Mouse (Mus musculus) CD4-positive helper T cell, adult 2 months (primary cell): Measurements from ENCODE around the gene Rgs9.

Experiments used
- DNase-seq: peaks from one replicate; pipeline ENCODE4 v3.0.0-alpha.2; 2012; ENCODE audit warnings: low read depth, missing footprints, low spot score

Rgs9 gene

GRCm38 (mm10) chr11:109240126-109240525 is 57.8 kb downstream of the Rgs9 start:
- DNase-seq: no peak

GRCm38 (mm10) chr11:109238671-109239070 is 59.3 kb downstream of the Rgs9 start:
- no peak for DNase-seq

GRCm38 (mm10) chr11:109237796-109238195 is 60.1 kb downstream of the Rgs9 start:
- no peak for DNase-seq

DNA sequence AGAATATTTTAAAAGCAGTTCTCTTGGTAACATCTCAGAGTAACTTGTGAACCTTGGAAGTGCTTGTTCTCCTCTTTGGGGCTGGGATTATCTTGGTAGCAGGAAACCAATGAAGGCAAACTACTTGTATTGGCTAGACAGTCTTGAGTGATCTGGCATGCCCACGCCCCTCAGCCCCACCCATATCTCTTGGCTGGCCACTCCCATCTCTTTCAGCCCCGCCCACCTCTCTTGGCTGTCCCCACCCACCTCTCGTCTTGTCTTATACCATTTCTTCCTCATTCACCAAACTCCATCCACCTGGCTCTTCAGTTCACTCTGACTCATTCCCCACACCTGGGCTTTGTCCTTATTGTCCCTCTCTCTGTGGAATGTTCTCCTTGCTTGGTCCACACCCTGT is 64.3 kb downstream of the Rgs9 start:
- DNase-seq: no peak

DNA sequence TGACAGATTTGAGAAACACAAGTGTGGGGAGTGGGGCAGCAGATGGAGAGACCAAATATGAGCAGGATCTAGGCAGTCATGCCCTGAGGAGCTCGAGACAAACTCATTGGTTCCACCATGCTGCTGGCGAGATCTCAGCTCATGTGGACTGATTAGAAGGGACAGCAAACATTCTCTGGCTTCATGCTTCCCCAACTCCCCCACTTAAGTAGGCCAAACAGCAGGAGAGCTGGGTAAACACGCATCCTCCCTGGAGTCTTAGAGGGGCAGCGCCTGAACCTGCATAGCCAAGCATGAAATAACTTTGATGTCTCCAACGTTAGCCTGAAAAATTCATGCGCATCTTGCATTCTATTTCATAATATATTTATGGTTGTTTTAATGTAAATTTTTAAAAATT is 65.1 kb downstream of the Rgs9 start:
- DNase-seq: no peak

DNA sequence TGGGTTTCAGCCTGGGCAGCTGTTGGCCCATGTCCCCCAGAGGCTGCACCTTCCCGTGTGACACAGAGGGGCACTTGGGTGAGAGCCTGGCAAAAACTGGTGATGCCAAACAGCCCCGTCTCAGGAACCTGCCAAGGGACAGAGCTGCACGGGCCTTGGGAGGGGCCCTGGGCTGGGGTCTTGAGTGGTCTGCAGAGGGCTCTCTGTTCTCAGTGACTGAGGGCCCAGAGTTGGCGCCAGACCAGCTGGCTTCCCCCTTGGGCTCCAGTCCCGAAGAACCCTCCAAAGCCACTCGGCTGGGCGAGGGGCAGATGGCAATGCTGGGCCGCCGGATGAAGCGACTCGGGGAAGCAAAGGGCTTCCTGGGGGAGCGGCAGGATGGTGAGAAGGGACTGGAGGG is 70.8 kb downstream of the Rgs9 start:
- no peak for DNase-seq

DNA sequence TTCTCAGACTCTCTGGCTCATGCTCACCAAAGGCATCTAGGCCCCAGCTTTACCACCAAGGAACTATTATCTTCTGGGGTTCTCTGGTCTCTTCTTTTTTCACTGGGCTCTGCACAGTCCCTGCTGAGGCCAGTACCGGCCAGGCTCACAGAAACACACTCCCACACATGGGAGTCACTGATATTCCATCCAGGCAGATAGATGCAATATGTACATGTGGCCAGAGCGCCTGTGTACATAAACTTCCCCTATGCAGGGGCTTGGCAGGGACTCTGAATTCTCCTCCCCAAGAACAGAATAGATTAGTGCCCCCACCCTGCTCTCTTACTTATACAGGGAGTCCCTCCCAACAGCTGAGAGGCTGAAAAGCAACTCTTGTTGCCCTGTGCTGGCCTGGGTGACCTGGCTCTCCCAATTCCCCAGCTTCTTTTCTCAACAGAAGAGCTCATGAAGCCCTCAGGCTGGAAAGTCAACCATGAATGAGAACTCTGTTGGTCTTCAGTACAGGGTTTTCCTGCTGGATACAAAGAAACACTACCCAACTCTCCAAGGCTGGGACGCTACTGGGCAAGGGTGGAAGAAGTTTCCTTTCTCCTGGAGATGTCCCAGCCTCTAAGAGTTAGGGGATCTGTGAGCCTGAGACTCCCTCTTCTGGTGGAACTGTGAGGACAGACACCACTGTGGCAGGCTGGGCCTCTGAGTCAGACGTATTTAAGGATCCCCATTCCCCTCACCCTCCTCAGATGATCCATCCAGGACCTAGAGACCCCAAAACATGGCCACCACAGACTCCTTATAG is 76.5 kb downstream of the Rgs9 start:
- DNase-seq: no peak

DNA sequence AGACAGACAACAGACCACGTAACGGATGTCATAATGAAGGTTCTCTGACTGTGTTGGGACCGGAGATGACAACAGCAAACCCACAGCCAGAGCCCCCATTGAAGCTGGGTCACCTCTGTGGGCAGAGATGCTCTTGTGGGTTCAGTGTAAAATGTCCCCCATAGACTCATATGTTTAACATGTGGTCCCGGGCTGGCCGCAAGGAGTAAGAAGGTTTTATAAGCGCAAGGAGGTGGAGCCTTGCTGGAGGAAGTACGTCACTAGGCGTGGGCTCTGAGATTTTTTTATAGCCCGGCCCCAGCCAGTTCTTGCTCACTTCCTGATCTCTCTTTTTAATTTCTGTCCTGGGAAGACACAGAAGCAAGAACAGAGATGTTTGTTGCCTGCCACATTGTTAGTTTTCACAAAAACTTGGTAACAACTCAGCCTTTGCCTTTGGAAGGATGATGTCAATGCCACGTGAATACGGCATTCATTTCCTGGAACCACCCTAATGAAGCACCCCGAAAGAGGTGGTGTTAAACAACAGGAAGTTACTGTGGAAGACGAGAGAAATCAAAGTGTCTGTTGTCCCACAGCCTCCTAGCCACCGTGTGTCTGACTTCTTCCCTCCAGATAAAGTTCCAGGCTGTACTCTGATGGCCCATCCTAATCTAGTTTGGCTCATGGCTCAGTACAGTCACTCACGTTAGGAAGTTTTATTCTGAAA is 79.1 kb downstream of the Rgs9 start:
- DNase-seq: peak; percentile 49

- no peak for DNase-seq
Measured at GRCm38 (mm10) chr11:109217827-109218536, 79.9 kb downstream of the Rgs9 start.

DNA sequence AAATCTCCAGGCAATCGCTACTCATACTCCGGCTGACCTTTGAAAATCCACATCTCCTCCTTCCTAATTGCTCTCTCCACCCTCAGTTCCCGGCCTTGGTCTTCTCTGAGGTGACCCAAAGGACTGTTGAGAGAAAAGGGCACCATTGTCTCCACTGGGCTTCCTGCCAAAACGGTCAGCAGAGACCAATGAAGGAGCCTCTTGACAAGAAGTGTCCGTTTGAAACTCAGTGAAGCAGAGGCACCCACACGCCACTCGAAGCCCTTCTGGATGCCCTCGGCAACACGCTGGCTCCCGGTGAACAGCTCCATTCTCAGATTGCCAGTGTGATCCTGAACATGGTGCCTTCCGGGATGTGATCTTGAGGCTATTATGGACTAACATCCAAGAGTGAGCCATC is 87.2 kb downstream of the Rgs9 start:
- DNase-seq: no peak

GRCm38 (mm10) chr11:109210341-109210740 is 87.6 kb downstream of the Rgs9 start:
- no peak for DNase-seq

DNA sequence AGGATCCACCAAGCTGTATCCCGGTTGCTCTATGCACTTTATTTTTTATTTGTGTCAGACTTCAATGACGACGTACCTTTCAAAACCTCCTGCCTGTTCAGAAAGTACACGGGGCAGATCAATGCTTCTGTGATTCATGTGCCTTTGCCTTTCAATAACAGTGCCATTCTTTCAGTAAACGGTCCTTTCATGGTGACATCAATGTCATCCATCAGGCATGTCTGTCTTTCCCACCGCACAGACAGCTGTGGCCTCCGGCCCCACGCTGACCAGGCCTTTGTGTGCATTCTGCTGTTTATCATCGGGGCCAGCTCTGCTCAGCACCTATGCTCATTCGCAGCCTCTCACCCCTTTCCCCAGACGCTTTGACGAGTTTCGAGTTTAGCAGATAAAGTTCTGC is 91.2 kb downstream of the Rgs9 start:
- no peak for DNase-seq

GRCm38 (mm10) chr11:109206028-109206427 is 91.9 kb downstream of the Rgs9 start:
- no peak for DNase-seq

DNA sequence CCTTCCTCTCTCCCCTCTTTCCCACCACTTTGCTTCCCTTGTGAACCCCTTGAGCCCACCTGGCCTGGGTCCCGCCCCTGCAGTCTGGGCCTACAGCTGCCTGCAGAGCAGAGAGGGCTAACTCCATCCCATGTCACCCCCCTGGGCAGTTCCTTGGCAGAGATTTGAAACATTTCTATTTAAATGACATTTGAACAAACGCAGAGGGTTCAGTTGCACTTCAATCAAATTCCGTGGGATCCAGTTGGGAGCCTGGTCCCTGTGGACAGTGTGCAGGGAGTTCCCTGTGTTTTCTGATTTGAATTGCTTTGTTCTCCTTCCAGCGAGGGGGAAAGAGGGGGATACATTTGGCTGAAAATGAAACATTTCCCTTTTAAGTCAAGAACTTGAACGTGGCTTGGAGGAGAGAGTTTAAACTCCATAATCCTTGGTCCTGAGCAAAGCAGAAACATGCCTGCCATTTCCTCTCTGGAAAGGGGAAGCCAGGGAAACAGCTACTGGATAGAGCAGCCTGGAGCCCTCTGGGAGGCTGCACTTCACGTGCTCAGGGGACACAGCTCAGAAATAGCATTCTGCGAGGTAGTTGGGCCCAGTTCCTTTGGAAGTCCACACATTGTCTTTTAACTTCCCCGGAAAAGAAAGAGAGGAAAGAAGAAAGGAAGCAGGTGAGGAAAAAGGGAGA is 98.2 kb downstream of the Rgs9 start:
- DNase-seq: no peak

- peak; percentile 58 for DNase-seq
Measured at GRCm38 (mm10) chr11:109192673-109193557, 105.0 kb downstream of the Rgs9 start.

- DNase-seq: no peak
Measured at GRCm38 (mm10) chr11:109188235-109188634, 109.7 kb downstream of the Rgs9 start.

GRCm38 (mm10) chr11:109187631-109188184 is 110.2 kb downstream of the Rgs9 start:
- no peak for DNase-seq

DNA sequence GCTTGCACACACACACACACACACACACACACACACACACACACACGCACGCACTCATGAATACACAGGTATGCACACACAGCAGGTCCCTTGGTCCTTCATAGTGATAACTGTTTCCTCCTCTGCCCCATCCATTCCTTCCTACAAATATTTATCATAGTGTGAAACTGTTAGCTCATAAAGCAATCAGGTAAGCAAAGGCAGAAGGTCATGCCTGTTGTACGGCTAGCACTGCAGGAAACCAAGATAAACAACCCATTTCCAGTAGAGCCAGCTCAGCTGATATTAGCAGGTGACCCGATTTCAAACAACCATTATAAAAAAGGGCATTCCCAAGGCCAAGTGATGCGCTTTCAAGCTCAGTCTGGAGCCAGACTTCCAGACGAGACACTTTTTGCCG is 116.8 kb downstream of the Rgs9 start:
- DNase-seq: no peak

GRCm38 (mm10) chr11:109180290-109180689 is 117.6 kb downstream of the Rgs9 start:
- DNase-seq: no peak

DNA sequence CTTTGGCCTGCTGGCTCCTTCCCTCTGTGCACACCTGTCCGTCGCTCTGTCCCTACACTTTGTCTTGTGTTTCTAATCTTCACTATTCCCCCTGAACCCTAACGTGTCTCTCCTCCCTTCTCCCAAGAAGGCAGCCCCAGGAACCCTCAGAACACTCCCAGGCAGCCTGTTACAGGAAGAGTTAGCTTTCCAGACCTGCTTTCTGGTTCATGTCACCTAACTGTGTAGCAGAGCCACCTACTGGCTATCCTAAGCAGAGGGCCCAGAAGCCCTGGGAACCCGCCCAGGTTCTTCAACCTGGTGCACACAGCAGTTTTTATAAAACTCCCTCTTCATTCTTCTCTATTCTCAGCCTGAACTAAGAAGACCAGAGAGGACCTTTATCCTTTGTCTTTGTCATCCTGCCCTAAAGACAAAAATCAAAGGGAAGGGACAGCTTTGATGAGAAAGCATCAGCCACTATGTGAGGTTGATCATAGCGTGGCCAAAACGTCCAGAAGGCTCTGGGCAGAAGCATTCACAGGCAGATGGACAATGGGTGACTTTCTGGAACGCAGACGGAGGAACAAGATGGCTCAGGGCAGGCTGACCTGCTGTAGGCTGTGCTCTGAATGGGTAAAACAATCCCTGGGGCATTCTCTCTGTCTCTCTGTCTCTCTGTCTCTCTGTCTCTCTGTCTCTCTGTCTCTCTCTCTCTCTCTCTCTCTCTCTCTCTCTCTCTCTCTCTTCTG is 119.0 kb downstream of the Rgs9 start:
- no peak for DNase-seq
